Mouse (Mus musculus) gonadal fat pad, adult 2 months (tissue): ENCODE results near the gene Tbc1d1. TPM values are rescaled to one million over a fixed set of nuclear protein-coding genes. Genes with fewer than 3 reads are reported as not detected.

ENCODE experiments used
- DNase-seq: peaks from one replicate; pipeline ENCODE4 v3.0.0-alpha.2; 2012; ENCODE audit warnings: low read depth
- polyA plus RNA-seq: library from polyadenylated mRNA; depleted of rRNA; stranded (reverse); fragments of >200 nt; gene quantifications from 2 replicates; pipeline ENCODE4 v1.2.3, GENCODE M21; 2012

The Tbc1d1 gene
- polyA plus RNA-seq, 1 experiment = 31.9 TPM

- no peak for DNase-seq
These were observed 50.8 kb downstream of the Tbc1d1 start for GRCm38 (mm10) chr5:64206875-64207274.

DNA sequence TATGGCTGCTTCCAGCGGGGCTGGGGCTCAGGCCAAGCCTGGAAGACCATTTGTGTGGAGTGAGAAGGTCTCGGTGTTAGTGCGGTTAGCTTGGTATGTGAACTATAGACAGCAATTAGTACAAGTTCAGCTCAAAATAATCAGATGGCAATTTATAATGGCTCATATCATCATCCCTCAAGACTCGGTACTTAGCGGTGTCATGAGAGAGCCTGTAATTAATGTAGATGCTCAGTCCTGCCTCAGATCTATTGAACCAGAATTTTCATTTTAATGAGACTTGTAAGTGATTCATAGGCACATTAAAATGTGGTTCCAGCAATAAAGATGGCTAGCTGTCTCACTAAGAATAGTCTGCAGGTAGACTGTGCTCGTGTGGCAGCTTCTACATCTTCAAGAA, 51.7 kb downstream of the Tbc1d1 start:
- no peak for DNase-seq

- DNase-seq = no peak
These were observed 54.7 kb downstream of the Tbc1d1 start for GRCm38 (mm10) chr5:64210817-64211216.

GRCm38 (mm10) chr5:64211284-64211683, 55.2 kb downstream of the Tbc1d1 start:
- no peak for DNase-seq

- no peak for DNase-seq
These were observed 56.1 kb downstream of the Tbc1d1 start for GRCm38 (mm10) chr5:64212206-64212605.

DNA sequence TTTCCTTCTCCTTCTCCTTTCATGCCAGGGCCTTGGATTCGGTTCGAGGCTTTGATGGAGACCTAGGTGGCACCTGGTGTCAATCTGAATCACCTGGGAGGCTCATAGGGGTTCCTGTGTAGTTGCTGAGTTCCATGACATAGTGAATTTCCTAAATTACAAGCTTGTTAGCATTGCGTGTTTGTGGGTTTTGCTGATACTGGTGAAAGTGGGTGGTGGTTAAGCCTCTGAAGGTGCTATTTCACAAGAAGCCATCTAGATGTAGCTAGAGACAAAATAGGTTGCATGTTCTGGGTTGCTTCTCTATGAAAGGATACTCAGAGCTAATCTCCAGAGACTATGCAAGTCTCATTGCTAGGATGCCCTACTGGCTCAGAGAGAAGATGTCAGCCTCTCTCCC, 56.5 kb downstream of the Tbc1d1 start:
- DNase-seq = no peak

DNA sequence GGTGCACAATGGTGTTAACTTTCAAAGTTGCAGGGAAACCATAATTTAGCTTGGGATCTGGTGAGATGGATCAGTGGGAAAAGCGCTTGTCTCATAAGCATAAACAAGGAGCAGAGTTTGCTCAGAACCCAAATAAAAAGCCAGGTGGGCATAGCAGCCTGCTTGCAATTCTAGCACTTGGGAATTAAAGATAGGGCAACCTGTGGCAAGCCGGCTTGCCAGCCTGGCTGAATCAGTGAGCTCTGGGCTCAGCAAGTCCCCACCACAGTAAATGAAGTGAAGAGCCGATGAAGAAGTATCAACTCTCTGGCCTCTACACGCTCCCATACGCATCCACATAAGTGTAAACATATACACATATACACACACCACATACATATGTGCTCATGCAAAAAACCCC, 59.7 kb downstream of the Tbc1d1 start:
- no peak for DNase-seq

- no peak for DNase-seq
These were observed 60.2 kb downstream of the Tbc1d1 start for GRCm38 (mm10) chr5:64216326-64216725.

DNA sequence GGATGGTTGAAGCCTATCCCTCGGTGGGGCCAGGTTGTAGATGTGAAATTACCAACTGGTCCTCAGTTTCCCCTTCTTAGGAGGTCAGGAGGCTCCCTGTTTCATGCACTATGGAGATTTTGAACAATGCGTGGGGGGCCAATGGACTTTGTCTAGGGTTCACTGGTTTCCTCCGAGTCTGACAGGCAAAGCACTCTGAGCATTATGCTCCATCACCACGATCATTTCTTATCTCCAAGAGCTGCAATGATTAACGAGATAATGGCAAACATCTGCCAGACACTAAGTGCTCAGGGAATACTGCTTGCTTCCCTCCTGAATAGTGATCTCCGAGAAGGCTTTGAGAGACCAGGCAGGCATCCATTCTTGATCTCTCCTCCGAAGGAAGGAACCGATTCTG, 61.2 kb downstream of the Tbc1d1 start:
- no peak for DNase-seq

- DNase-seq = peak; percentile 60
These were observed 61.9 kb downstream of the Tbc1d1 start for GRCm38 (mm10) chr5:64217816-64218602.

DNA sequence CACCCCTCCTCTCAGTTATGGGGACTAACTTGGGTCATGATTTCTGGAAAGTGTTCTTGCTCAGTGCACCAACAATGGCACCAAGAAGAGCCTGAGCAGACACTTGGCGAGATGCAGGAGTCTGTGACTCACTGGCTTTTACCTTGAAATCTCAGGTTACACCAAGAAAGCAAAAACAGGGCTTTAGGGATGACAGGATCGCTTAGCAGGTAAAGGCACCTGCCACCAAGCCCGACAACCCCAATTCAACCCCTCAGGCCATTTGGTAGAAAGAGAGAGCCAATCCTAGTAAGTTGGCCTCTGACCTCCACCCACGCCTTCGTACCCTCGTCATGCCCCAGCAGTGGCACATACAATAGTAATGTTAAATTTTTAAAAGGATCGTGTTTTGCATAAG, 62.5 kb downstream of the Tbc1d1 start:
- DNase-seq = no peak

- DNase-seq = no peak
These were observed 64.7 kb downstream of the Tbc1d1 start for GRCm38 (mm10) chr5:64220776-64221175.

- no peak for DNase-seq
These were observed 68.8 kb downstream of the Tbc1d1 start for GRCm38 (mm10) chr5:64224735-64225425.

- no peak for DNase-seq
These were observed 72.1 kb downstream of the Tbc1d1 start for GRCm38 (mm10) chr5:64228252-64228651.

DNA sequence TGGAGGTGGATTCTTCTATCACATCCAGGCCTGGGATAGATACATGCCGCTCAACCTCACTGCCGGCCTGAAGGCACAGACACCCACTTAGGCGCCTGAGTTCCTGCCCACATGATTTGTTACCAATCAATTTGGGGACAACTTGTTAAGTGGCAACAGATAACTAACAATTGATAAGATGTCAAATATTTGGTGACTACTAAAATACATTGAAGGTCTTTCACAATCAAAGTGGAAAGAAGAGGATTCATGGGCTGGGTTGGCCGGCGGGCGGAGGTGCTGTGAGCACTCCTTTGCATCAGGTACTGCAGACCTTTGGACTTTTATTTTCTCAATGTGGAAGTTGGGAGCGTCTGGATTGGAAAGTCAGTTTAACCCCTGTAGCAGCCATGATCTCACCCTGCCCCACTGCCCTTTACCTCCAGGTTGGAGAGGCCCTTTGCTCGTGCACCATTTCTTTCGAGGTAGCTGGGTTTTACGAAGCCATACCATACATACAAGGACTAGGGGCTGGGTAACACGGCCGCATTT, 73.3 kb downstream of the Tbc1d1 start:
- no peak for DNase-seq

- DNase-seq = no peak
These were observed 74.0 kb downstream of the Tbc1d1 start for GRCm38 (mm10) chr5:64230061-64230466.

GRCm38 (mm10) chr5:64230507-64231041, 74.5 kb downstream of the Tbc1d1 start:
- DNase-seq = no peak

DNA sequence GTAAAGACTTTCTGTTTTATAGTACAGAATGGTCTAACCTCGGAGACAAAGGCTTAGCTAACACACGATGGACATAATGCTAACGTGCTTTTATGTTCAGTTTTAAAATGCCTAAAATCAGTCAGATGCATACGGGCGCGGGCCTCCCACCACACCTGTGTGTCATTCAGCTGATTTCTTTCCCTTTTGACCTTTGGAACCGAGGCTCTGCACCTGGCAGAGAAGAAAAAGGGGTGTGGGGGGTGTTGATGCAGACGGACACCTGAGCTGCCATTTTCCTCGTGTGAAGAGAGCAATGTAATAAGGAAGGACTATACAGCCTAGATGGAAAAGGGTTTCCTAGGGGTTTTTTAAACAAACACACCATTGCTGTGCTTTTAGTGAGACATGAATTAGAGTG, 76.8 kb downstream of the Tbc1d1 start:
- no peak for DNase-seq

DNA sequence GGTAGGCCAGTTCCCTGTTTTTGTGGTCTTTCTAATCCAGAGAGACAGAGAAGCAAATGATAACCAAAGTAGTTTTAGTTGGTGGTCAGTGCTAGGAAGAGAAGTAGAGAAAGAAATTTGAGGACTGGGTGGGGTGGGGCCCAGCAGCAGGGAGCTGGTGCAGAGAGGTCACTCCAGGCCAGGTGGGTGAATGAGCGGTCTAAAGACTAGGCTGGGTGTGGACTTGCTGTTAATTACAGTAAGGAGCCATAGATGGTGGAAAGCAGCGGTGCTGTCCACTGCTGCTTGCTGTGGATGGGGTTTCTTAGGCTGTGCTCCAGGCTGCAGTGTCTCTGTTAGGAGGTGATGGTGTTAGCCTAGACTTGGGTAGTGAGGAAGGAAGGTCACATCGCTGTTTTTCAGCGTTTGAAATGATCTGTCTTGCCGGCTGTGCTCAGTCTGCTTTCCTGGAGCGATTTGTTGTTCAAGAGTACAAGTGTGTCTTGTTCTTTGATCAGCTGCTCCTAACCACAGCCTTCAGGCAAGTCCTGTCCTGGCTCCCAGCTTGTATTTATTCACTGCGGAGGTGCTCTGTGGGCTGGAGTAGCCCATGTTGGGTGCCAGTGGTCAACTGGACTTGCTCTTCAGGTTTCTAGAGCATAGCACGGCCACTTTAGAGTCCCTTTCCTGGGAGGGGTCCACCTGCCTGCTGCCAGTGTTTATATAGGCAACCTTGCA, 78.3 kb downstream of the Tbc1d1 start:
- DNase-seq = no peak

DNA sequence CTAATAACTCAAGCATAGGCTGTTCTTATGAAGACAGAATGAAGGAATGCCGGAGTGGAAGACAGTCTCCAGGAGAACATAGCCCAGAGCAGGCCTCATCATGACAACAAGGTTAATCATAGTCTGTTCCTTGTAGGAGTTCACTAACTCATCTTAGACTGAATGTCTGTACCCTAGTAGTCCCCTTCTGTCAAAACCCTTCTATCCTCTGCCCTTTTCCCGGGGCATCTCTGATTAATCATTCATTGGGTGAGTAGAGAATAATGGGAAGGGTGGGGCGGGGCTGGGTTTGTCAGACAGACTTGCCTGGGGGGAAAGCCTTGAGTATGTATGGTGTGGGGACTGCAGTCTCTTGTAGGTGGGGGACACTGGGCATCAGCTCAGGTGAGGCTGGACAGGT, 79.1 kb downstream of the Tbc1d1 start:
- DNase-seq = no peak

DNA sequence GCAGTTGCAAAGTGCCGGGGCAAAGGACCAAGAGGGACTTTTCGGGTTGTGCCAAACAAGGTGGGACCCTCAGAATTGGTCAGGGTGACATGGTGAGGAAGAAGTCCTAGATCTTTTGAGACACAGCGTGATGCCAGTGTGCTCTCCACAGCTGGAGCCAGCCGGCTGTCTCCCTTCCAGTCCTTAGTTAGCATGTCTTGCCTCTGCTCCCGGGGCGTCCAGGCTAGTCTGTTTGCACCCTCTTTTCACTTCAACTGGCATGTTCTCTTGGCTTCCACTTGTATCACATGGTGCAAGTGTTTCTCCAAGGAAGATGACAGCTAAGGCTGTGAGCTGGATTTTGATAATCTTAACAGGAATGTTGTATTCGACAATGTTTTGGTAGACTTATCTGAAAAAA, 80.5 kb downstream of the Tbc1d1 start:
- DNase-seq = no peak

- no peak for DNase-seq
These were observed 81.2 kb downstream of the Tbc1d1 start for GRCm38 (mm10) chr5:64237263-64237662.
